Mouse (Mus musculus) heart, postnatal 14 days (tissue): Measurements from ENCODE around the gene Nedd9. TPM values are rescaled to one million over a fixed set of nuclear protein-coding genes. Genes with fewer than 3 reads are reported as not detected.
A peak's percentile ranks its signal among the peaks of the same experiment; 100 is the strongest.
"Not testable (repeated sequence)": the region's sequence is repeated elsewhere in the genome, so short reads cannot be mapped to it uniquely, and the experiment has no call there.

Experiments
- DNase-seq, 2 experiments: peaks; one replicate each; pipeline ENCODE4 v3.0.0; 2021 to 2022
- intact Hi-C: fragments of 180-260 bp; cut with DNase I; formaldehyde crosslinking; loops from one replicate; pipeline ENCODE4 v1.15.1; 2025
- total RNA-seq, 2 experiments: library from RNA; stranded (reverse); gene quantifications; 2 replicates each; pipeline ENCODE4 v1.2.3; 2021

Nedd9 gene
- total RNA-seq, 2 experiments from 2014 or later = 29.3 to 35.2 TPM

- intact Hi-C loops = no loop called here
- no peak for DNase-seq
Observed at GRCm38 (mm10) chr13:41378462-41378861, 108.7 kb downstream of the Nedd9 start.

- intact Hi-C loops = no loop called here
- DNase-seq = no peak
Observed at GRCm38 (mm10) chr13:41377856-41378255, 109.3 kb downstream of the Nedd9 start.

GRCm38 (mm10) chr13:41377011-41377431 is 110.1 kb downstream of the Nedd9 start:
- DNase-seq = no peak
- intact Hi-C loops = no loop called here

GRCm38 (mm10) chr13:41376111-41376510 is 111.1 kb downstream of the Nedd9 start:
- no peak for DNase-seq
- intact Hi-C loops = no loop called here

GRCm38 (mm10) chr13:41375696-41376095 is 111.5 kb downstream of the Nedd9 start:
- intact Hi-C loops = no loop called here

GRCm38 (mm10) chr13:41374886-41375285 is 112.3 kb downstream of the Nedd9 start:
- no peak for DNase-seq
- intact Hi-C loops = no loop called here

More at GRCm38 (mm10) chr13:41375696-41376095, 111.5 kb downstream of the Nedd9 start:
- no peak for DNase-seq

- intact Hi-C loops = no loop called here
- no peak for DNase-seq
Observed at GRCm38 (mm10) chr13:41372555-41373460, 114.4 kb downstream of the Nedd9 start.

GRCm38 (mm10) chr13:41371547-41371946 is 115.6 kb downstream of the Nedd9 start:
- no peak for DNase-seq
- intact Hi-C loops = no loop called here

- DNase-seq = no peak
- intact Hi-C loops = no loop called here
Observed at GRCm38 (mm10) chr13:41368612-41369011, 118.5 kb downstream of the Nedd9 start.

- no peak for DNase-seq
- intact Hi-C loops = no loop called here
Observed at GRCm38 (mm10) chr13:41367176-41367611, 120.0 kb downstream of the Nedd9 start.

GRCm38 (mm10) chr13:41366609-41367008 is 120.6 kb downstream of the Nedd9 start:
- DNase-seq, intact Hi-C loops: not testable (repeated sequence)

- intact Hi-C loops = no loop called here
- DNase-seq = no peak
Observed at GRCm38 (mm10) chr13:41364273-41364672, 122.9 kb downstream of the Nedd9 start.

- no peak for DNase-seq
Observed at GRCm38 (mm10) chr13:41362909-41363308, 124.3 kb downstream of the Nedd9 start.

GRCm38 (mm10) chr13:41360272-41360815 is 126.8 kb downstream of the Nedd9 start:
- intact Hi-C loops = no loop called here
- DNase-seq = no peak

More at GRCm38 (mm10) chr13:41362909-41363308, 124.3 kb downstream of the Nedd9 start:
- intact Hi-C loops = no loop called here

- no peak for DNase-seq
- intact Hi-C loops = loop anchor here (1.0 to 5.0 kb wide), 3 partner anchors 56 to 213 kb away; no protein-coding TSS in a partner anchor
Observed at GRCm38 (mm10) chr13:41359330-41360215, 127.6 kb downstream of the Nedd9 start.

- intact Hi-C loops = loop anchor here (1.0 to 5.0 kb wide), 3 partner anchors 55 to 214 kb away; no protein-coding TSS in a partner anchor
- peak; percentile 94 to 95 for DNase-seq
Observed at GRCm38 (mm10) chr13:41358480-41359180, 128.5 kb downstream of the Nedd9 start.

- no peak for DNase-seq
- intact Hi-C loops = loop anchor here (2.0 to 5.0 kb wide), 2 partner anchors 99 to 215 kb away; no protein-coding TSS in a partner anchor
Observed at GRCm38 (mm10) chr13:41358009-41358408, 129.2 kb downstream of the Nedd9 start.

- DNase-seq = no peak
- intact Hi-C loops = loop anchor here (1.0 to 5.0 kb wide), 2 partner anchors 10 to 100 kb away; no protein-coding TSS in a partner anchor
Observed at GRCm38 (mm10) chr13:41357586-41357985, 129.6 kb downstream of the Nedd9 start.

GRCm38 (mm10) chr13:41357161-41357560 is 130.0 kb downstream of the Nedd9 start:
- intact Hi-C loops = loop anchor here (1.0 to 5.0 kb wide), 2 partner anchors 10 to 100 kb away; no protein-coding TSS in a partner anchor
- DNase-seq = no peak
